8 mouse cellular contexts compared by ENCODE assay signal in the genomic region with DNA sequence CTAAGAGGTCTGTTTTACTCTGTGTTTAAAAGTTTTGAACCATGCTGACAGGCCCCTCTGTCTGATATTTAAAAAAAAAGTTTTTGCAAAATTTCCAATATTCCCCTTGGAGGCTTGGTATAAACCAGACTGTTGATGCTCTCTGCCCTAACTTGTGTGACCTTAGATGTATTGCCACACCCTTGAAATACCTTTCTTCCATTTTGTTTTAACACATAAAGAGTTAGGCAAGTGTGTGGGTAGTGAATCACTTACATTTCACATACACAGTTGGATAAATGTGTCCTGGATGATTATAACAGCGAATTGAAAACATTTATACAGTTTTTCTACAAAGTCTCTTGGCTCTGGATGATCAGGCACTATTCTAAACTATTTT. TPM values are rescaled to one million over a fixed set of nuclear protein-coding genes. Genes with fewer than 3 reads are reported as not detected.
DNase-seq lines count a peak whose midpoint lies in the region; ATAC-seq and TF ChIP-seq lines count a peak whose summit lies in the region.
"Had no signal": no experiment of that assay in that cellular context is flagged by ENCODE, and none has a peak within 500 bp of the region (broad histone marks: within the 10 kb centered on the region; RNA-seq: fewer than 3 reads in every experiment).

No protein-coding gene starts in this region.

- 43% methylated on average over 1 of the region's 1 CpGs for WGBS in lung, postnatal 0 days
- 68% methylated on average over 1 of the region's 1 CpGs for WGBS in forebrain, embryonic 10.5 days
- 60% methylated on average over 1 of the region's 1 CpGs for WGBS in limb, embryonic 14.5 days
- WGBS in stomach, postnatal 0 days: 43% methylated on average over 1 of the region's 1 CpGs

- H3K4me3 ChIP-seq in lung, postnatal 0 days (ENCODE audit: low read depth, low read length): peak overlapping the region; percentile 84; the same call in 1 of the 2 replicates
- H3K4me3 ChIP-seq in forebrain, embryonic 10.5 days: peak overlapping the region; percentile 89
- H3K4me3 ChIP-seq in limb, embryonic 14.5 days (replicated peaks; ENCODE audit: low read length): peak overlapping the region; percentile 87
- H3K4me3 ChIP-seq in stomach, postnatal 0 days (ENCODE audit: low read depth, low read length): peak overlapping the region; percentile 92

- peak overlapping the region; percentile 74 for H3K4me2 ChIP-seq in lung, postnatal 0 days (replicated peaks; ENCODE audit: low read depth, low read length)
- peak overlapping the region; percentile 54 for H3K4me2 ChIP-seq in limb, embryonic 14.5 days (replicated peaks; ENCODE audit: low read depth, low read length, severe bottlenecking)
- peak overlapping the region; percentile 69 for H3K4me2 ChIP-seq in stomach, postnatal 0 days (replicated peaks; ENCODE audit: low read depth)

- ATAC-seq in lung, postnatal 0 days: no peak
- no peak for ATAC-seq in limb, embryonic 14.5 days (ENCODE audit: low FRiP score, low read depth)
- ATAC-seq in stomach, postnatal 0 days (ENCODE audit: low FRiP score, low TSS enrichment): 0 out of 2 replicates have a peak, but pooled peaks have one; percentile 23

- peak overlapping the region; percentile 96 for H3K9ac ChIP-seq in lung, postnatal 0 days (replicated peaks; ENCODE audit: low read depth)
- H3K9ac ChIP-seq in limb, embryonic 14.5 days (ENCODE audit: low read depth, low read length, severe bottlenecking): peak overlapping the region; percentile 97
- peak overlapping the region; percentile 99 for H3K9ac ChIP-seq in stomach, postnatal 0 days (ENCODE audit: low read length)

- no peaks in the 10 kb centered on the region for H3K27me3 ChIP-seq in lung, postnatal 0 days (replicated peaks; ENCODE audit: insufficient read depth, low read length)
- no peaks in the 10 kb centered on the region for H3K27me3 ChIP-seq in forebrain, embryonic 10.5 days (ENCODE audit: poor library complexity, severe bottlenecking)
- H3K27me3 ChIP-seq in limb, embryonic 14.5 days (ENCODE audit: control insufficient read depth, insufficient read depth, low read length): no peaks in the 10 kb centered on the region
- no peaks in the 10 kb centered on the region for H3K27me3 ChIP-seq in stomach, postnatal 0 days (ENCODE audit: control insufficient read depth, insufficient read depth, low read length)

- no peak for TF ChIP-seq EP300 in lung, postnatal 0 days (IDR thresholded peaks at IDR 0.05)
- no peak for TF ChIP-seq EP300 in stomach, postnatal 0 days (optimal IDR thresholded peaks at IDR 0.05)

- TF ChIP-seq POLR2A in limb, embryonic 14.5 days (IDR thresholded peaks at IDR 0.05; ENCODE audit: borderline replicate concordance, extremely low read depth, insufficient read depth, insufficient read length): no peak

- H3K9me3 ChIP-seq in lung, postnatal 0 days (ENCODE audit: low read length): no peaks in the 10 kb centered on the region
- H3K9me3 ChIP-seq in forebrain, embryonic 10.5 days: peaks cover 6% of the 10 kb centered on the region; the same call in 1 of the 2 replicates
- H3K9me3 ChIP-seq in limb, embryonic 14.5 days (ENCODE audit: control insufficient read depth, low read length): no peaks in the 10 kb centered on the region
- no peaks in the 10 kb centered on the region for H3K9me3 ChIP-seq in stomach, postnatal 0 days (ENCODE audit: control insufficient read depth, low read length)

- H3K36me3 ChIP-seq in lung, postnatal 0 days (ENCODE audit: insufficient read depth, low read length): no peaks in the 10 kb centered on the region
- peaks cover 25% of the 10 kb centered on the region for H3K36me3 ChIP-seq in forebrain, embryonic 10.5 days (replicated peaks)
- no peaks in the 10 kb centered on the region for H3K36me3 ChIP-seq in limb, embryonic 14.5 days (ENCODE audit: control insufficient read depth, insufficient read depth, low read length)
- H3K36me3 ChIP-seq in stomach, postnatal 0 days (ENCODE audit: control insufficient read depth, insufficient read depth, low read length): no peaks in the 10 kb centered on the region

- DNase-seq in lung, postnatal 0 days (ENCODE audit: low spot score): peak; percentile 54
- no peak for DNase-seq in lung, postnatal 14 days
- no peak for DNase-seq in forebrain, embryonic 10.5 days (ENCODE audit: extremely low spot score, low spot score)
- no peak for DNase-seq in limb, embryonic 14.5 days (ENCODE audit: low spot score)
- DNase-seq in stomach, postnatal 0 days (ENCODE audit: low spot score): no peak
- DNase-seq in cerebellum, adult 11 months: no peak
- DNase-seq in cerebellum, adult 11-12 months: no peak
- DNase-seq: retina, postnatal 1 day had no signal

- peaks cover 2% of the 10 kb centered on the region; the same call in 1 of the 2 replicates for H3K4me1 ChIP-seq in lung, postnatal 0 days (ENCODE audit: insufficient read depth, low read depth, low read length)
- peaks cover 18% of the 10 kb centered on the region for H3K4me1 ChIP-seq in forebrain, embryonic 10.5 days
- H3K4me1 ChIP-seq in limb, embryonic 14.5 days (ENCODE audit: control insufficient read depth, insufficient read depth, low read length): peaks cover 4% of the 10 kb centered on the region
- no peaks in the 10 kb centered on the region for H3K4me1 ChIP-seq in stomach, postnatal 0 days (replicated peaks; ENCODE audit: control insufficient read depth, insufficient read depth)

- H3K27ac ChIP-seq in lung, postnatal 0 days (ENCODE audit: low read length): peak overlapping the region; percentile 96; the same call in 1 of the 2 replicates
- H3K27ac ChIP-seq in forebrain, embryonic 10.5 days: peak overlapping the region; percentile 99
- no peak overlapping the region for H3K27ac ChIP-seq in limb, embryonic 14.5 days (replicated peaks; ENCODE audit: low read depth, low read length)
- peak overlapping the region; percentile 97; the same call in 1 of the 2 replicates for H3K27ac ChIP-seq in stomach, postnatal 0 days (replicated peaks)

- no peak for TF ChIP-seq CTCF in lung, postnatal 0 days (IDR thresholded peaks at IDR 0.05)
- TF ChIP-seq CTCF in stomach, postnatal 0 days (IDR thresholded peaks at IDR 0.05; ENCODE audit: low read depth): no peak

RNA-seq across cellular contexts. Expression of a gene that starts 1.1 kb away (rescaled TPM):
- polyA plus RNA-seq in lung, postnatal 0 days (2015; fragmentation: Nextera tagmentation; extraction: Ambion mirVana): 12.3 and 14.0 TPM in 2 replicates
- 51.5 and 52.7 TPM in 2 replicates for polyA plus RNA-seq in forebrain, embryonic 10.5 days (2016; fragmentation: Nextera tagmentation; extraction: Ambion mirVana)
- 23.7 and 28.1 TPM in 2 replicates for polyA plus RNA-seq in limb, embryonic 14.5 days (2012; rRNA removed)
- 27.4 and 29.1 TPM in 2 replicates for polyA plus RNA-seq in limb, embryonic 14.5 days (2014; fragmentation: Nextera tagmentation; extraction: Ambion mirVana)
- 18.4 and 18.5 TPM in 2 replicates for polyA plus RNA-seq in stomach, postnatal 0 days (2015; fragmentation: Nextera tagmentation; extraction: Ambion mirVana)

RNA-seq across cellular contexts. Expression of a gene that starts 14.5 kb away (rescaled TPM):
- 177 and 187 TPM in 2 replicates for polyA plus RNA-seq in lung, postnatal 0 days (2015; fragmentation: Nextera tagmentation; extraction: Ambion mirVana)
- 109 and 110 TPM in 2 replicates for polyA plus RNA-seq in forebrain, embryonic 10.5 days (2016; fragmentation: Nextera tagmentation; extraction: Ambion mirVana)
- 68.8 and 75.7 TPM in 2 replicates for polyA plus RNA-seq in limb, embryonic 14.5 days (2012; rRNA removed)
- polyA plus RNA-seq in limb, embryonic 14.5 days (2014; fragmentation: Nextera tagmentation; extraction: Ambion mirVana): 114 and 115 TPM in 2 replicates
- 251 and 252 TPM in 2 replicates for polyA plus RNA-seq in stomach, postnatal 0 days (2015; fragmentation: Nextera tagmentation; extraction: Ambion mirVana)
